Mouse (Mus musculus) cortical plate, adult 2 months (tissue): ENCODE results near the gene Dtx2. TPM values are rescaled to one million over a fixed set of nuclear protein-coding genes. Genes with fewer than 3 reads are reported as not detected.

Experiments used
- H3K27ac ChIP-seq: fragments of 200-500 bp; 2 replicates; pipeline ENCODE4 v1.5.1; 2012; ENCODE audit warnings: low read length, control low read depth, inconsistent platforms; ENCODE audit not compliant: insufficient read depth
- H3K4me1 ChIP-seq: fragments of 200-500 bp; 2 replicates; pipeline ENCODE4 v1.6.1; 2011; ENCODE audit warnings: low read length; ENCODE audit not compliant: control insufficient read depth, insufficient read depth
- H3K4me3 ChIP-seq: fragments of 200-500 bp; 2 replicates; pipeline ENCODE4 v1.5.1; 2011; ENCODE audit warnings: mild to moderate bottlenecking, low read length, control low read depth; ENCODE audit not compliant: insufficient read depth
- CTCF ChIP-seq: fragments of 200-500 bp; IDR thresholded peaks from 2 replicates; pipeline ENCODE4 v1.5.1; 2011; ENCODE audit warnings: mild to moderate bottlenecking, control low read depth, low read length; ENCODE audit not compliant: insufficient read depth; ENCODE audit errors: extremely low read depth
- POLR2A ChIP-seq: fragments of 200-500 bp; IDR thresholded peaks from 2 replicates; pipeline ENCODE4 v1.6.1; 2011; ENCODE audit warnings: mild to moderate bottlenecking, low read length, control low read depth; ENCODE audit not compliant: insufficient read depth; ENCODE audit errors: extremely low read depth
- polyA plus RNA-seq: library from polyadenylated mRNA; depleted of rRNA; stranded (reverse); fragments of >200 nt; gene quantifications from 2 replicates; pipeline ENCODE4 v1.2.3, GENCODE M21; 2012

Gene Dtx2
- polyA plus RNA-seq, 1 experiment = 9.6 TPM

DNA sequence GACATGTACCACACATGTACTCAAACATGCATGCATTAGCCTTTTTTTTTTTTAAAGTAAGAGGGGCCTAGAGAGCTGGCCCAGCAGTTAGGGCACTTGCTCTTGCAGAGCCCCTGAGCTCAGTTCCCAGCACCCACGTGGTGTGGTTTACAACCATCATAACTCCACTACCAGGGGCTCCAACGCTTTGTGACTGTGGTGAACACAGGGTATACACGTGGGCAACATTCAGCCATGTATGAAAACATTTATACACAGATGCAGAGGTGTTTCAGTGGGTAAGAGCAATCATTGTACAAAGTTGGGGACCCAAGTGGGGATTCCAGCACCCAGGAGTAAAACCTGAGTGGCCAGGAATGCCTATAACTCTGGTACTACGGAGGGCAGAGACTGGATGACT, 36.2 kb upstream of the Dtx2 start:
- TF ChIP-seq CTCF (no peak), POLR2A (no peak)
- H3K4me1 ChIP-seq = peaks cover 5% of the 10 kb centered on the region; the same call in 1 of the 2 replicates
- H3K27ac ChIP-seq = no peak overlapping the region
- H3K4me3 ChIP-seq = no peak overlapping the region

DNA sequence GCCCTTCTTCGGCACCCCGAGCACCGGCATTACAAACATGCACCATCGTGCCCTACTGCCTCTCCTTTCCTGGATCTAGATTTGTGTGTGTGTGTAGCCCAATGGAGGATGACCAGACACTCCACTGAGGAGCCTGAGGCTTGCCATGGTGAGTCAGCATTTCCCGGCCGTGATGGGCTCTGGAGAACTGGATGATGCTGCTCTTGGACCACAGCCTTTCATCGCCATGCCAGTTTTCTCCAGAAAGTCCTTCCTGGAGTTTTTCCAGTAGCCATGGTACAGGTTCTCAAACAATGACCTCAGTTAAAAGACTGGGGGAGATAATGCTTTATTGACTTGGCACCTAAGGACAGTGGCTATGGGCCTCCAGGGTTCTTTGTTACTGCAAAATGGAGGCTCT, 34.7 kb upstream of the Dtx2 start:
- TF ChIP-seq POLR2A (no peak), CTCF (no peak)
- no peak overlapping the region for H3K27ac ChIP-seq
- H3K4me3 ChIP-seq = no peak overlapping the region
- H3K4me1 ChIP-seq = peaks cover 5% of the 10 kb centered on the region; the same call in 1 of the 2 replicates

DNA sequence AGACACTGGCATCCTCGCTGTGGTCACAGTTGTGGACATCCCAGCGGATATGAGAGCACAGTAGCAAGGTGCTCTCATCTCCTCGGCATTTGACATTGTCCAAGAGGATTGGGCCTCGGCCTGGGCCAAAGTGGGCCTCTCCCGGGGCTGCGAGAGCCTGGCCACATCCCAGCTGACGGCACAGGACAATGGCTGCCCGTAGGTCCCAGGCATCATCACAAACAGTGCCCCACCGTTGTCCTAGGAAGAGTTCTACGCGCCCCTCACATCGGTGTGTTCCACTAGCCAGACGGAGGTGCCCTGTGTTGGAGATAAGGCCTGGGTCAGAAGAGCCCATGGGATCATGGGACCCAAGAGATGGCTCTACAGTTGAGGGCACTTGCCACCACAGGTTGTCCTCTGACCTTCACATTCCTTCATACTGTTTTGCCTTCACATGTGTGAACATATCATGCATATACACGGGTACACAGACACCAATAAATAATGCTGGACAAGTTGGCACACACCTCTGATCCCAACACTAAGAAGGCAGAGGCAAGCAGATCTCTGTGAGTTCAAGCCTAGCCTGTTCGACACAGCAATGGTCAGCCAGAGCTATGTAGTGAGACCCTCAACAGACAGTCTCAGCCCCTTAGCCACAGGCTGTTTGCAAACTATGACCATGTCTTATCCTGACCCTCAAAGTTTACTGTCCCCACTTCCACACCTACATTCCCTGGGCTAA, 33.5 kb upstream of the Dtx2 start:
- Histone ChIP-seq H3K4me1 (peaks cover 5% of the 10 kb centered on the region; the same call in 1 of the 2 replicates), H3K27ac (no peak overlapping the region), H3K4me3 (no peak overlapping the region)
- TF ChIP-seq CTCF = no peak
- no peak for TF ChIP-seq POLR2A

DNA sequence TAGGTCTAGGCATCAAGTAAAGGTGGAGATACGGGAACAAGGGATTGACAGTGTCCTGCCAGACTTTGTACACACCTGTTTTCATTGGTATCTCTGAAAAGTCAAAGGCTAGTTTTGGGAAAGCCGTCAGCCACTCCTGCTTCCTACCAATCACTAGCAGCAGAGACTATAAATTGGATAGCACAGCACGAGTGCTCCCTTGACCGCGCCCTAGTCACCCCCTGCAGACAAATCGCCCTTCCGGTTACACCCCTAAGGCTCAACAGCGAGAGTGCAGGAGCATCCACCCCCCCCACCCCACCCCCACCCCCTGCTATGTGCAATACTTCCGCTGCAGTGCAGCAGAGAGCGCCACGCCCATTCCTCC, 32.5 kb upstream of the Dtx2 start:
- TF ChIP-seq CTCF (no peak), POLR2A (no peak)
- Histone ChIP-seq H3K4me3 (peak overlapping the region; percentile 36), H3K4me1 (peaks cover 5% of the 10 kb centered on the region; the same call in 1 of the 2 replicates), H3K27ac (peak overlapping the region; percentile 95)

DNA sequence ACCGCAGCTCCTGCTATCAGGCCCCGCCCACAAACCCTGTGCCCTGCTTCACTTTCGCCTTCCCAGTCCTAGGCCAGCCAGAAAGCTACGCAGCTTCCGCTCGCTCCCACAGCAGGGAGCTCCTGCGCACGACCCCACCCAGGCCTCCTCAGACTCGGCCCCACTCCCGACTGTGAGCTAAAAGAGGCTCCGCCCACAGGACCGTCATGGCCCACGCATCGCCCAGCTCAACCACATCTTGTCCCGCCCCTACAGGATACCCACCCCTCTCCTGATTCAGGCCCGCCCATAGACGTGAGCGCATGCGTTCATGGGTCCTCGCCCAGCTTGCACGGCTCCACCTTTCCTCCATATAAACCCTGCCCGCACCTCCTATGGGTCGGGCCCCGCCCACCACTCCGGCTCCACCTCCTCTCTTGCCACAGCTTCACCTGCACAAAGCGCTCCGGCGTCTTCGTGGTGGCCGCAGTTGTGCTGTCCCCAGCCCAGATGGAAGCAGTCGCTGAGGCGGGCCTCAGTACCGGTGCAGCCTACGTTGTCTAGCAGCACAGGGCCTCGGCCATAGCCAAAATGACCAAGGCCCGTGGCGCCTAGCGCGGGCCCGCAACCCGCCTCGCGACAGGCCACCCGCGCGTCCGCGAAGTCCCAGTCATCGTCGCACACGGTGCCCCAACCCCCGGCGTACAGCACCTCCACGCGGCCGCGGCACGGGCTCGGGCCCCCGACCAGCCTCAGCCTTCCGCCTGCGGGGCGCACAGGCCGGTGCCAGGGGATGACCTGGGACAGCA, 31.9 kb upstream of the Dtx2 start:
- Histone ChIP-seq H3K4me1 (peaks cover 5% of the 10 kb centered on the region; the same call in 1 of the 2 replicates), H3K27ac (peak overlapping the region; percentile 92), H3K4me3 (peak overlapping the region; percentile 36)
- TF ChIP-seq POLR2A (peak; percentile 87), CTCF (no peak)

DNA sequence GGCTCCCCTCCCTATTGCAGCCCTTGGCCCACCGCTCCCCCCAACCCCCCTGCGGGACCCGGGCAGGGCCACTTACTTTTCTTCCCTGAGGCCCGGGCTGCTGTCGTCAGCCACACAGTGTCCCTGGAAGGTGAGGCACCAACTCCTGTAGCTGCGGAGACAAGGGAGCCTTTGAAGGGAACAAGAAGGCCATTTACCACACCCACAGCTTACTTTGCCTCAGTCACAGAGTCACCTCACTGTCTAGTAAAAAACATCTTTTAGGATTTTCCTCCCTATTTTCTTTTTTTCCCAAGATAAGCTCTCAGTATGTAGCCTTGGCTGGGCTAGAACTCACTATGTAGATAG, 31.3 kb upstream of the Dtx2 start:
- peak overlapping the region; percentile 92; the same call in 1 of the 2 replicates for H3K27ac ChIP-seq
- TF ChIP-seq POLR2A (no peak), CTCF (no peak)
- H3K4me3 ChIP-seq = peak overlapping the region; percentile 36

DNA sequence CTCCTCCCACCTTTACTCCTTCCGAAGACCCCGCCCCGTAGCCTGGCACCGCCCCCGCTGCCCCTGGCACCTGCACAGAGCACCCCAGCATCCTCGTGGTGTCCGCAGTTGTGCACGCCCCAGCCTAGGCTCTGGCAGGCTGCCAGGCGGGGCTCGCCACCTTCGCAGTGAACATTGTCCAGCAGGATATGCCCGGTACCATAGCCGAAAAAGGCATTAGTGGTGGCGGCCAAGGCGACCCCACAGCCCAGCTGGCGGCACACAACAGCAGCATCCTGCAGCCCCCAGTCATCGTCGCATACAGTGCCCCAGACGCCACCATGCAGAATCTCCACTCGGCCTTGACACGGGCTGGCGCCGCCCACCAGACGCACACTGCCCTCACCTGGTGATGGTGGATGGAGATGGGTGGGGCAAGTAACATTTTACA, 29.1 kb upstream of the Dtx2 start:
- Histone ChIP-seq H3K4me3 (peak overlapping the region; percentile 7; the same call in 1 of the 2 replicates), H3K27ac (no peak overlapping the region), H3K4me1 (peaks cover 4% of the 10 kb centered on the region; the same call in 1 of the 2 replicates)
- TF ChIP-seq CTCF = no peak
- no peak for TF ChIP-seq POLR2A

More for the DNA sequence above, 31.3 kb upstream of the Dtx2 start:
- peaks cover 4% of the 10 kb centered on the region; the same call in 1 of the 2 replicates for H3K4me1 ChIP-seq

DNA sequence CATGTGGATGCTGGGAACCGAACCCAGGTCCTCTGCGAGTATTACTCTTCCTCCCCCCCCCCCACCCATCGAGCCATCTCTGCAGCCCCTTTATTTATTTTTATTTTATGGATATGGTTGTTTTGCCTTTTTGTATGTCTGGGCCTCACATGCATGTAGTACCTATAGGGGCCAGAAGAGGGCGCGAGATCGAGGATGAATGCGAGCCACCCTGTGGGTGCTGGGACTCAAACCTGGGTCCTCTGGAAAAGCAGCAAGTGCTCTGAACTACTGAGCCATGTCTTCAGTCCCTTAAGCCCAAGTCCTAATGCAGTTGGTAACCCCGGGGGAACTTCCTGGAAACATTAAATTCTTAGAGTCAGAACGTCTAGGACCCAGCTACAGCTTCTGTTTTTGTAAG, 27.7 kb upstream of the Dtx2 start:
- Histone ChIP-seq H3K4me1 (peaks cover 2% of the 10 kb centered on the region; the same call in 1 of the 2 replicates), H3K4me3 (no peak overlapping the region), H3K27ac (no peak overlapping the region)
- no peak for TF ChIP-seq POLR2A
- TF ChIP-seq CTCF = 0 out of 2 replicates have a peak, but pooled peaks have one; percentile 5

DNA sequence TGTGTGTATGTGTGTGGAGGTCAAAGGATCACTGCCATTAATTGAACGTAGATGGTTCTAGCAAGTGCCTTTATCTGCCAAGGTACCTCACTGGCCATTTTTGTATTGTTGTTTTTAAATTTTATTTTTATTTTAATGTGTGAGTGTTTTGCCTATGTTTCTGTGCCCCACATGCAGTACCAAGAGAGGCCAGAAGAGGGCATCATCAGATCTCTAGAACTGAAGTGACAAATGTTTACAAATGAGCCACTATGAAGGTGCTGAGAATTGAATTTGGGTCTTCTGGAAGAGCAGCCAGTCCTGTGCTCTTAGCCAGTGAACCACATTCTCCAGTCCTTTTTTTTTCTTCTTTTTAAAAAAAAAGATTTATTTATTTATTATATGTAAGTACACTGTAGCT, 25.8 kb upstream of the Dtx2 start:
- TF ChIP-seq CTCF (peak; percentile 40; the same call in 1 of the 2 replicates), POLR2A (no peak)
- no peak overlapping the region for H3K4me3 ChIP-seq
- H3K27ac ChIP-seq = no peak overlapping the region
- H3K4me1 ChIP-seq = no peaks in the 10 kb centered on the region

DNA sequence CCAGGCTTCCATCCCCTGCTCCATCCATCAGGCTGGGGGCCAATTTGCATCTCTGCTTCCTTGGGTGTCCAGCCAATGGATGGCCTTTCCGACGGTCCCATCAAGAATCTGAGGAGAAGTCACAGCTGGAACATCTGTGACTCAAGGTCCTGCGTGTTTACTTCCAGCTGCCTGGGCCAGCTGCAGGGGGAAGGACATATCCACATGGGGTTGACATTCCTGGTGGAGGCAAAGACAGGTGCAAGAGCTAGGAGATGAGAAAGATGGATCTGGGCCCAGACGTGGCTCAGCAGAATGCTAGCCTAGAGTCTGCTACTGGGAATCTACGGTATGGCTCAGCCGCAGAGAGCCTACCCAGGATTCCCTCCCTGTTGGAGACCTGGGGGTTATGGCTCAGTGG, 24.4 kb upstream of the Dtx2 start:
- Histone ChIP-seq H3K4me1 (no peaks in the 10 kb centered on the region), H3K27ac (no peak overlapping the region), H3K4me3 (no peak overlapping the region)
- no peak for TF ChIP-seq POLR2A
- TF ChIP-seq CTCF = no peak

DNA sequence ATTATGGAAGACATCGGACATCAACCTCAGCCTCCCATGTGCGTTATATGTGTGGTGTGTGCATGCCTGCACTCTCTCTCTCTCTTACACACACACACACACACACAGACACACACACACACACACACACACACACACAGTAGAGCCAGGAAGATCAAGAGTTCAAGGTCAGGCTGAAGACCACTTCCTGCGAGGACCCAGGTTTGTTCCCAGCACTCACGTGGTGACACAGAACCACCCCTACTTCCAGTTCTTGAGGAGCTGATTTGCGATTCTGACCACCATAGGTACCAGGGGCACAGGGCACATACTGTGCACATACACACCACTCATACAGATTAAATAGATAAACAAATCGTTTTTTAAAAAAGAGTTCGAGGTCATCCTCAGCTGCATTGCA, 22.7 kb upstream of the Dtx2 start:
- TF ChIP-seq CTCF (no peak), POLR2A (no peak)

More for the DNA sequence above, 22.7 kb upstream of the Dtx2 start:
- H3K4me3 ChIP-seq = no peak overlapping the region
- no peaks in the 10 kb centered on the region for H3K4me1 ChIP-seq
- H3K27ac ChIP-seq = no peak overlapping the region
